Mouse (Mus musculus) frontal cortex, postnatal 25 days (tissue): ENCODE data around the gene Txndc15.

Experiments
- DNase-seq, 2 experiments: peaks; one replicate each; pipeline ENCODE4 v3.0.0; 2022; ENCODE audit warnings: low spot score in 2 of 2

Gene Txndc15

GRCm38 (mm10) chr13:55730716-55731115, 16.3 kb downstream of the Txndc15 start:
- no peak for DNase-seq

DNA sequence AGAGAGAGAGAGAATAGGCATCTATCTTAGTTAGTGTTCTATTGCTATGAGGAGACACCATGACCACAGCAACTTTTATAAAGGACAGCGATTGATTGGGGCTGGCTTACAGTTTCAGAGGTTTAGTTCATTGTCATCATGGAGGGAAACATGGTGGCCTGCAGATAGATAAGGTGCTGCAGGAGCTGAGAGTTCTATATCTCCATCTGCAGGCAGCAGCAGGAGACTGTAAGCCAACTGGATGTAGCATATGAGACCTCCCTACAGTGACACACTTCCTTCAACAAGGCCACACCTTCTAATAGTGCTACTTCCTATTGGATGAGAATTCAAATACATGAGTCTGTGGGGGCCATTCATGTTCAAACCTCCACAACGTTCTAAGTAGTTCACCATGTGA, 17.7 kb downstream of the Txndc15 start:
- no peak for DNase-seq

DNA sequence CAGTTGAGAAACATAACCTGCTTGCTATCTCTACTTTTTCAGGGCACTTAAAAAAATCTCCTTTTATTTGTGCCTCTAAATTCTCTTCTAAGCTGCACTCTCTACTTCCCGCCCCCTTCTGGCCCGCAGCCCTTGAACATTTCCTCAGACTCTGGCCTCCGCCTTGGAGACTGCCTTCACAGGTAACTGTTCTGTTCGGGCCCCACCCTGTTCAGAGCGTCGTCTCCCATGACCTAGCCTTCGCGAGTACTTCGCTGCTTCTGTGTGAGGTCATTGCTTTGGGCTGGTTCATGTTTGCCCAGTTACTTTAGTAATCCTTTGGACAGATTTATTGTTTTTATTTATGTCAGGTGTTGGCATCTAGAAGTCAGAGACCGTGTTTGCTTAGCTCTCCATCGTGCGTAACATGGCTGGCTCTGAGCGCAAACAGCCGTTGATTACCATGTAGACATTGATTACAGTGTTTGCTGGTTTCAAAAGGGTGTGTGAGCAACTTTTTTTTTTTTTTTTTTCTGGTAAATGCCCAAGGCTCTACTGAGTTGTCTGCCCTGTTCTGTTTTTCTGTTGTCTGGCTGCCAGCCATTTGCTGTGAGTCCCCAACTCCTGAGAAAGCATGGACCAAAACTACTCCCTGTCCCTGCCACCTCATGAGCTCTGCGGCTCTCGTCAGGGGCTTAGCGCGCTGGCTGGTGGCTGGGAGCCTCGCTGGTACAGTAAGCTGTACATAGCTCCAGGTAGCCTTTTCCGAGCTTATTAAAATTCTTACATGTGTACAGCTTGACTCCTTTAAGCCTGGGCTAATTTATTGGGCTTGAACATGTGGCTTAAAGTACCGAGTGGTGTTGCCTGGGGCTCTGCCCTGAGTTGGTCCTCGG, 19.4 kb downstream of the Txndc15 start:
- no peak for DNase-seq

DNA sequence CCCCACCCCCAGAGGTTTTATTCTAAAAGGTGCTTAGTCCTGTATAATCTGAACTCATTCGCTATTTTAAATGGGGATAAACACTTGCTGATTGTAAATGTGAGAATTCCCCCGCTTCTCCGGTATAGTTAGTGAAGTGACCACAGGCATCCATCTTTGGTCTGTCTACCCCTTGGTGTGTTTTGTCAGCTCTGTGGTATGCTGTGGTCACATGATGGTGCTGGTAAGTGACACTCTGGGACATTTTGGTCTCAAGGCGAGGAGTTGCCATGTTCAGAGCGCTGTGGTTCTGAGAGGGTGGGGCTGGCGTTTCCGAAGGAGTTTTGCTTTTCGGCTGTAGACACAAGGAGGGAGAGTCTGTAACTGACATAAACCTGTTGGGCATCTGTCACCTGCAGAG, 23.4 kb downstream of the Txndc15 start:
- no peak for DNase-seq

DNA sequence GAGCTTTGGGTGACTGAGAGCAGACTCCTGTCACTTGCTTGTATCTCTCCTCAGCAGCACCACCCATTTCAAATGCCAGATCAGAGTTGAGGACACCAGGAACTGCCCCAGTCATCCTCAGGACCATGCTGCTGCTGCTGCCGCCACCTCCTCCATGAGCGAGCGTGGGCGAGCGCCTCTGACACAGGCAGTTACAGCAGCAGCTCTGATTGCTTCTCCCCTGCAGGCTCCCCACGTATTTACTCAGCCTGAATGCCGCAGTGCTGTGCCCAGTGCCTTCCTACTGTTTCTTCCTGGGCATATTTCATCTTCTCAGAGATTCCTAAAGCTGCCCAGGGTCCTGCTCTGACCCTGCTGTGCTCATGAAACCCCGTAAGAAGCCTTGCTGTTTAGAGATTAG, 27.9 kb downstream of the Txndc15 start:
- no peak for DNase-seq

DNA sequence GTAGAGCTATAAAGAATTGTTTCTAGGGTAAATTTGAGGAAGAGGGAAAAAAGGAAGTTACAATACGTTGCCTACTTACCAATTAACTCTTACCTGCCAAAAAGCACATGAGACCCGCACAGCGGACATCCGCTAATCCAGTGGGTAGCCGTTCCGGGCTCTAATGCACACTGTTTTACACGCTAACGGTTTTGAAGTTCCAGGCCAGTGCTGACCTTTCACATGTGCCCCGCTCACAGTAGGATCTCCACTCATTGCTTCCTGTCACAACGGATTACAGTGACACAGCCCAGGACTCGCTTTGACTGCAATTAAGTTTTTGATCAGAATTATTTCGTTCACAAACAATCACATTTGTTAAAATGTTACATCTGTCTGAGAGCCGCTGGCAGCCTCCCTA, 39.9 kb downstream of the Txndc15 start:
- no peak for DNase-seq

DNA sequence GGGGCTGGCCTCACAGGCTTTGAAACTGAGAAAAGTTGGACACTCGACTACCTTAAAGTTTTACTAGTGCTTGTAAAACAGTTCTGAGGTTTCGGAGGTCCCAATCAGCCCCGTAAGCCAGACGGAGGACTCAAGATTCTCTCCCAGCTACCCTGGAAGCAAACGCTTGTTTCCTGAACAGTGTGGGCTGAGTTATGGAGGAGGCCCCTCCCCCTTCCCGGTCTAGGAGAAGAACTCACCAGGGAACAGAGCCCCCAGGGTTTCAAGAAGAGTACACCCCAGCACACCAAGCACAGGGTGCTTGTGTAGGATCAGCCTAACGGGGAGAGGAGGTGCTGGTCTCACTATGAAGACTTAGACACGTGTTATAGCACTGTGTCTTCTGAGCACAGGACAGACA, 42.3 kb downstream of the Txndc15 start:
- no peak for DNase-seq

DNA sequence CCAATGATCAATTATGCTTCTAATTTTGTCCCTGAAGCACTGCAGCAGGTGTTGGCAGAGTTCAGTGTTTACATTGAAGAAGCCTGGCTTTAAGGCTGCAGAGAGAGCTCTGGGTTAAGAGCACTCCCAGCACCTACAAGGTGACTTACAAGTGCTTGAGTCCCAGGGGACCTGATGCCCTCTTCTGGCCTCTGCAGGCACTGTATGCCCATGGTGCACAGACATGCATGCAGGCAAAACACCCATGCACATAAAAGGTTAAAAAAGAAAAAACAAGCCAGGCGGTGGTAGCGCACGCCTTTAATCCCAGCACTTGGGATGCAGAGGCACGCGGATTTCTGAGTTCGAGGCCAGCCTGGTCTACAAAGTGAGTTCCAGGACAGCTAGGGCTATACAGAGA, 43.2 kb downstream of the Txndc15 start:
- DNase-seq: no peak

DNA sequence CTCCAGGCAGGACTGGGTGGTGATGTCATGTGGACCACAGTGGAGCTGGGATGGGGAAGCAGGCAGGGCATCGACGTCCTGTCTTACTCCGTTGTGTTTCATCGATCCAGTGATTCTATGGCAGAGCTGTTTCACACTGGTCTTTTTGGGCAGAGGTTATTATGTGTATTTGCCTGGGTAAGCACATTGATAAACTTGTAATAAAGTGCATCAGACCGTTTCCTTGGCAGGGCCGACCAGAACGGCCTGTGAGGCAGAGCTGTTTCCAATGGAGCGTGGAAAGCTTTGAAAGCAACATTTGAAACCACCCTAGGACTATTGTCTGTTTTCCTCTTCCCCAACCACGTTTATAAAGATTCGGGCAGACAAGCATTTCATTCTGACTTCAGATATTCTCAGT, 46.1 kb downstream of the Txndc15 start:
- no peak for DNase-seq

DNA sequence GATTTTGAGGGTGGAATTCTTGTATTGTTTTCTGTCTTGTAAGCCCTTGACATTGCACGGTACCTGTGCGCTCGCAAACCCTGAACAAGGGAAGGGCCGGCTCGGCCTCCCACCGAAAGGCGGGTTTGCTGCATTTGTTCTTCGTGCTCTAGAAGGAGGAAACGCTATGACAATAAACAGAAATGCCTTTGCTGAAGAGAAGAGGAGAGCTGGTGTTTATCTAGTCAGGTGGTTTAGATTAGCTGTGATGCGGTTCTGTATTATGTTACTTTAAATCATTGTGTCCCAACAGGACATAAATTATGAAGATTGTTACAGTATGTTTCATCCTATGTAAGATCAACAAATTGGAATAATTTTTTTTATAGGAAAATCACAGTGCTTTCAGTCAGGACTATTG, 47.0 kb downstream of the Txndc15 start:
- no peak for DNase-seq

DNA sequence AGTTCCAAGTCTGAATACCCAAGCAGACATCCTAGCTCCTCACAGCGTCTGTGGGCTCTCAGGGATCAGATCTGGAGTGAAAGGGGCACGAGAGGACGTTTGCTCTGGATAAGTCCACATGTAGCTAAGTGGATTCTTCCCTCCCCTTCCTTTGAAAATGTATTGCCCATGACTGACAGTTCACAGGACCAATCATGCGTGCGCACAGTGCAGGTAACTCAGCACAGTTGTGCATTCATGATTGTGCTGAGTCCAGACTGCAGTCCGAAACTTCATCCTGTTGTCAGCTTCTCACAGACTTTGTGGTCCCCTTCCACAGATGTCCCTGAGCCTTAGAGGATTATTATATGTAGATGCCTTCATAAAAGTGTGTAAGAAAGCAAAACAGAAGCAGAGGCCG, 59.9 kb downstream of the Txndc15 start:
- no peak for DNase-seq

GRCm38 (mm10) chr13:55775056-55775455, 60.6 kb downstream of the Txndc15 start:
- DNase-seq: no peak
